Mouse (Mus musculus): Measurements from ENCODE around the gene Pdss2. TPM values are rescaled to one million over a fixed set of nuclear protein-coding genes. Genes with fewer than 3 reads are reported as not detected.

Gene Pdss2
- total RNA-seq, 2 experiments from 2014 or later: 35.0 to 35.9 TPM

DNA sequence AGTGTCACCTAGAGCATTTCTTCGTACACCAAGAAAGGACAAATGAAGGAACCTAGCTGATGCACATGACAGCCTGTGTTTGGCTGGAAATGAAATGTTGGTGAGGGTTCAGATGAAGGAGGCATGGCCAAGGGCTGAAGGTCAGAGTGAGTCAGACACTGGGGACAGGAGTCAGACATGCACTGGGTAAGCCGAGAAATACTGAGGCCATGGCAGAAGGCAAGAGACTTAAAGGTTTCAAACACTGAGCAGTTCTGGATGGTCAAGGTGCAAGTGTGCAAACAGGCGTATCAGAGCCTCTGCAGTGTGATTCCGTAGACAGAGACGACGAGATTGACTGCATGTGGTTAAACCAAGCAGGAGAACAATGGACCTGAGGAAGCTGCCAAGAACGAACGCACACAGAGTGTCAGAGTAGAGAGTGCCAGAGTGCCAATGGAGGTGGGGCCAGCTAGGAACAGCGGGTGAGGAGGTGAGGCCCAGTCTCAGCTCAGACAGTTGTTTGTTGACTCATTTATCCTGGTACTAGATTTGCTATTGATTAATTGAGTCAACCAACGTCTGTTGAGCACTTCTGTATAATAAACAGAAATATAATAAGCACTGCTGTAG, 89.6 kb downstream of the Pdss2 start:
- peak; percentile 47 to 49 for DNase-seq

DNA sequence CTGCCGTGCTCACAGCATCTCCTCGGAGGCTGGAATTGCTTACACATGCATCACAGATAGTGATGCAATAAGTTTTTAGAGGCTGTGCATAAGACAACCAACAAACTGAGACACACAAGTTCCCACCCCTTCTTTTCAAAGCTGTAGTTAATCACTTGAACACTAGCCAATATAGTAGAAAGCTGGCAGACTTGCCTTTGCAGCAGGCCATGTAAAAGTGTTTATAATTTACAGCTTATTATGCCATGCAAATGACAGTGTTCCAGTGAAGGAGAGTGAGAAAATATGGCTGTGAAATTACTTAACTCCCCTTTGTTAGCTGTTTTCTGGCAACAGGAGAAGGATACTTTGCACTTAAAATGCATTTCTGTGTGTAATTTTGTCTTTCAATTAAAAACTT, 90.9 kb downstream of the Pdss2 start:
- DNase-seq: no peak

DNA sequence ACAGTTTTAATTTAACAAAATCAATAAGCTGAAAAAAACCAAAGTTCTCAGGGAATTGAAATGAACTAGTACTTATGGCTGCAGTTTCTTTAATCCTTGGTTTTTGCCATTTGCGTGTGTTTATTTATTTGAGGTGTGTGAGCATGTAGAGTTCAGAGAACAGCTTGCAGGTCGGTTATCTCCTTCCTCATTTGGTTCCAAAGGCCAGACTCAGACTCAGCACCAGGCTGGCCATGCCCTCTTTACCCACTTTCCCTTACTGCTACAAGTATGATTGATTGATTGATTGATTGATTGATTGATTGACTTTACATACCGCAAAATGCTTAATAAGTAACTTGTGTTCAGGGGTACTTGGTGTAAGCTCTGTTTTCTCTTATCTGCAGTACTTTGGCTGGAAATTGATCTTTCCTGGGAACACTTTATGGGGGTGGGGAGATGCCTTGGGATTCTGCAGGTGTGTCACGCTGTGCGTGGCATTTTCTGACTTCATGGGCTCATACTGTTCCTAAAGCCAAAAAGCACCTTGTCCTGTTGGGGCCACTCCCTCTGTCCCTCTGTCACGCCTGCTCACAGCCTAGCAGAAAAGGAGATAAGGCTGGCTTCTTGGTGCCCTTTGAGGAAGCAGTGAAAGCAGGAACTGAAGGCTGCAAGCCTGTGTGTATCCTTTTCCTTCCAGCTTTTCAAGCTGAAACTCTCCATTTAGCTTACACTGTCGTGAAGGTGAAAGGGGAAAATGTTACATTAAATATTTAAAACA, 91.6 kb downstream of the Pdss2 start:
- no peak for DNase-seq

DNA sequence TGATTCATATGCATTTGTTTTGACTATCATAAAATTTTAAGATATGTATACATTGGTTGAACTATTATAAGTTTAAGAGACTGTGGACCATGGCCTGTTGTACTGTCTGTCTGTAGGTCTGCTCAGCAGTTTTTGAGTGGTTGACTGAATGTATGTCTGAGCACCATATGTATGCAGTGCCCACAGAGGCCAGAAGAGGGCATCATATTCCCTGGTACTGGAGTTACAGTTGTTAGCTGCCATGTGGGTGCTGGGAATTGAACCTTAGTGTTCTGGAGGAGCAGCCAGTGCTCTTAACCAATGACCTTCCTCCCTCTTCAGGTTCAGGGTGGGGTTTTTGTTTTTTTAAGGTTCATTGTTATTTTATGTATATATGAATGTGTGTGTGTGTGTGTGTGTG, 93.9 kb downstream of the Pdss2 start:
- no peak for DNase-seq

DNA sequence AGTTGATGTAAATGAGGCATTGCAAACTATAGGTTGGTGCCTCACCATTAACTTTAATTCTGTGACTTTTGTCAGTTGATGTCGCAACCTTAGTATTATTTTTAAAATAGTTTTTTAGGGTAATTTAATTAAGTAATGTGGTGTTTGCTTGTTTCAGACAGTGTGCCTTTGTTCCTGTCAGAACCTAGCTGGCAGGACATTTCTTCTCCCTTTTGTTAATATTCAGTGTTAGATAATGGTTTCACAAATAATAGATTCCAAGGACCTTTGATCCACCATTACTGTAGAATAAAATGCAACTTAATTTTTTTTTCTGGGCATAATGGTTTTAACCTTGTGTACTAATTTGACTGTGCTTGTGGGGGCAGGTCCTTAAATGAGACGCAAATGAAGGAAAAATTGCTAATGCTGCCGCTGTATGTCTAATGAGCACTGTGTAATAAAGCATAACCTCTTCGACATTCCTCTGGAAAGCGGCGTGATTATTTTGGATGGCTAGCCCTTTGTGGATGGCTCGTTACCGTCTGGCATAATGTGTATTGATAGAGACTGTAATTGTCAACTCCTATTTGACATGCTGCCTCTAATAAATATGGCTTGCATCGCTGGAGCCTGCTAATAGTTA, 96.2 kb downstream of the Pdss2 start:
- DNase-seq: no peak

DNA sequence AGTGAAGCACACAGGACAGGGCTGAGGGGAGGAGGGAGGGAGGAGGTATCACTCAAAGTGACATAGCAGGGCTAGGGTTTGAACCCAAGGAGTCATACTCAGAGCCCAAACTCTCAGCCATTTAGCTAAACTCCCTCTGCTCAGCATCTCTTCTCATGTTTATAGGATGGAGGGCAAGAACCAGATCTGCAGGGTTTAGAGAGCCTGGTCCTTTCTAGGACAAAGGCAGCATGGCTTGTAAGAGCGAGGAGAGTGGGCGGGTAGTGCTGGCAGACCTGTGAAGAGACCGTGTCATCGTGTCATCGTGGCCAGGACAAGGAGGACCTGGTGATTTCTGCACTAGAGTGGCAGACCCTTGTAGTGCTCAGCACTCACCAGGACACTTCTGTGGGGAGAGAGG, 99.7 kb downstream of the Pdss2 start:
- no peak for DNase-seq

DNA sequence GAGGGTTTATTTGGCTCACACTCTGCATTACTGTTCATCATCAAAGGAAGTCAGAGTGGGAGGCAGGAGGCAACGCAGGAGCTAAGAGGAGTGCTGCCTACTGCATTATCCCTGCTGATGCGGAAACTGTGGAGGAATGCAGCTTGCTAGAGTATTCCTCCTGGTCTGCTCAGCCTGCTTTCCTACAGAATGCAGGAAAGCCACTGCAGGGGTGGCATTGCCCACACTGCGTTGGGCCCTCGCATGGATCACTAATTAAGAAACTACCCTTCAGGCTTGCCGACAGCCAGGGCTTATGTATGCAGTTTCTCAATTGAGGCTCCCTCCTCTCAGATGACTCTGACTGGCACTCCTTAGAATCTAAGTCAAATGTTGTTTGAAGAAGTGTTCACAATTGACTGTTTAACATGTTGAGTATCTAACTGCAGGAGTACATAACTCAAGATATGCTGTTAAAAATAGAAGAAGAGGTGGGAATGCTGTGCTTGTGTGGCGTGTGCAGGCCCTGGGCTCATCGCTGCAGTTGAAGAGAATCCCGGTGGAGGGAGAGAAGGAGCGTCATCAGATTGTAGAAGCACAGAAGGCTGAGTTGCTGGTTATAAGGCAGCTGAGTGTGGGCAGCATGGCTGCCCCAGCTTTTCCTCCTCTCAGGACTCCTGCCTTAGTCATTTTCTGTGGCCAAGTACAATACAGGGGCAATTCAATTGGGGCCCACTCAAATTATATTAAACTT, 101.3 kb downstream of the Pdss2 start:
- DNase-seq: no peak

DNA sequence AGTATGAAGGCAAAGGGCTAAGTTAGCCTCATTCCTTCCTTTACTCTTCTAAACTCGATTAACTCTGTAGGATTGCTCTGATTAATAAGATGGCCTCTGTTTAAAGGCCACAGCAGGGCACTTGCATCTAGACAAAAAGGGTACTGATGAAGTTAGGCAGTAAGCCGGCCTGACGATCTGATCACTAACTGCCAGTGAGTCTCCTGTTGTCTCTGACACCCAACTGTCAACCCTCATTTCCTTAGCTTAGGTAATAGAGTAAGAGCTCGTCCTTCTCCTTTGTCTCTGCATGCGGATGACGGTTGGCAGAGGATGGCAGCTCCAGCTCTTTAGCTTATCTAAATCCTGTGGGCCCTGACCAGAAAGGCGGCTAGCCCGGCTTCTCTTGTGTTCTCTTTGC, 102.1 kb downstream of the Pdss2 start:
- no peak for DNase-seq

DNA sequence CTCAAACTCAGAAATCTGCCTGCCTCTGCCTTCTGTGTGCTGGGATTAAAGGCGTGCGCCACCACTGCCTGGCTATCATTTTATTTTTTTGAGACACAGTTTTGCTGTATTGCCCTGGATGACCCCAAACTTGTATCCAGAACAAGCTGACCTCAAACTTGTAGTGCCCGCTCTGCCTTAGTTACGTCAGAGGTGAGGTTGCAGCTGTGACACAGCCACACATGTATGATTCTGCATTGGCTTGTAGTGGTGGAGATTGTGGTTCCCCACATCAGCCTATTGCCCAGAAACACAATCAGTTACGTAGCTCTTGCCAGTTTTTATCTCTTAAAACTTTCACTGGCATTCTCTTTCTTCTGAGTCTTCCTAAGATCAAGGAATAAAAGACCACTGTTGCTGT, 108.5 kb downstream of the Pdss2 start:
- no peak for DNase-seq

DNA sequence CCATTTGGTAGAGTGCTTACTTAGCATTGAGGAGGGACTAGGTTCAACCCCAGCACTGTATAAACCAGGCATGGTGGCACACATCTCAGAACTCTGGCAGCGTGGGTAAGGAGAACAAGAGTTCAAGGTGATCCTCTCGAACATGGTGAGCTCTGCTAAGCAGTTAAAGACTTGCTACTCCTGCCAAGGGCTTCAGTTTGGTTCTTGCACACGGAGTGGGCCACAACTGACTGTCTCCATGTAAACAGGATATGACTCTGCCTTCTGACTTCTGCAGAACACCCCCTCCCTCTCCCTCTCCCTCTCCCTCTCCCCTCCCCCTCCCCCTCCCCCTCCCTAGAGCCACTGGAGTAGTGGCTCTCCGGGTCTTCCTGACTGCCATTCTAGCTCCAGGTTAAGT, 109.4 kb downstream of the Pdss2 start:
- DNase-seq: no peak

DNA sequence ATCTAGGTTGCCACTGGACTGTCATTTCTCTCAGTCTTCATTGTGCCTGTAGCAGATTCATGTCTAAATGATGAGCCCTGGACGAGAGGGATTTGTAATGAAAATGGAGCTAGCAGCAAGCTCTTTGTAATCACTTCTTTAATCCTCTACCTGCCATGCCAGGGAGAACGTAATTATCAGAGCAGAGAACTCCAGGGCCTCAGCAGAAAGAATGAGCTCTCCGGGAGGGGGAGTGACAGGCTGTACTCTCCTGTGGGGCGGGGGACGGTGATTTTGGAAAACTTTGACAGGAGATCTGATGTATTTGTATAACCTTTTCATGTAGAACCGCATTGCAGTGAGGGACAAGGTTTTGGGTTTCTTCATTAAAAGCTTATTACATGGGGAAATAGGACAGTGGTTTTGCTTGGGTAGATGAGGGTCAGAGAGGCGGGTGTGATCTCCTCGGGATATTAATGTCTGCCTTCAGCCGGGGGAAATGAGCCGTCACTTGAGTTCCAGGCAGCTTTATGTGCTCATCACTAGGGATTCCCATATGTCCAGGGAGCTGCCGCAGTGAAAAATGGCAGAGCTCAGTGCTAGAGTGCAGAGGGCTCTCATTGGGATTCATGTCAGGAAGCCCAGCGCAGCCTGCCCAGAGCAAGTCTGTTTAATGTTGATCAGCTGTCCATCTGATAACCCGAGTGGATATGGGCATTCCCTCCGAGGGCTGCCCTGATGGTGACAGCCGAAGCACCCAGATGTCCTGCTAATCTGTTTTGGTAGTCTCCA, 110.8 kb downstream of the Pdss2 start:
- no peak for DNase-seq

DNA sequence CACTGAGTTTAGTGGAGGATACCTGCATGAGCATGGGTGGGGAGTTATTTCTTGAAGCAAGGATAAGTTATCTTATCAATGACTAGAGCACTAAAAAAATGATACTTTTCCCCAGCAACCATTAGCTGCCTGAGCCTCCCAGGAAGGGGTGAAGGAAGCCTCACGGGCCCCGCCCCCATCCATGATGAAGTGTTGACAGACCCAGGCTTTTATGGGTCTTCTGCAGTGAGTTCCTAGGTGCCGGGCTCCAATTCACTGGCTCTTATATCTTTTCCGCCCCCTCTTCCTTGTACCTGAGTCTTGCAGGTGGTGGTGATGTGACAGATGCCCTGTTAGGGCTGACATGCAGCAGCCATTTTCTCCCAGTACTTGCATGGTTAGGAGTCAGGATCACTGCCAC, 114.6 kb downstream of the Pdss2 start:
- DNase-seq: no peak

DNA sequence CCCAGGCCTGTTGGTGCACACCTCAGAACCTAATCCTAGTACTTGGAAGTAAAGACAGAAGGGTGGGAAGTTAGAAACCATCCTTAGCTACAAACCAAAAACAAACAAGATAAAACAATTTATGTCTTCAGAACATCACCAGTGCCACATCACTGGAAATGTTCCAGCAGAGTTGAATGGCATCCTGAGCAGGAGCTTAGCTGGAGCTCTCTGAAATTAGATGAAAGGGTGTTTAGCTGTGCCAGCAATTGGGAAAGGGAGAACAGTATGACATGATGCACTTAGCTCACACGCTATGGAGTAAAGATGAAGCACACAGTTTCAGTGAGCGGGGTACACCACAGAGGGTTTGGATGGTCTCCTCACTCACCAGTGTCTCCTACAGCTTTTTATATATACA, 115.8 kb downstream of the Pdss2 start:
- DNase-seq: no peak

DNA sequence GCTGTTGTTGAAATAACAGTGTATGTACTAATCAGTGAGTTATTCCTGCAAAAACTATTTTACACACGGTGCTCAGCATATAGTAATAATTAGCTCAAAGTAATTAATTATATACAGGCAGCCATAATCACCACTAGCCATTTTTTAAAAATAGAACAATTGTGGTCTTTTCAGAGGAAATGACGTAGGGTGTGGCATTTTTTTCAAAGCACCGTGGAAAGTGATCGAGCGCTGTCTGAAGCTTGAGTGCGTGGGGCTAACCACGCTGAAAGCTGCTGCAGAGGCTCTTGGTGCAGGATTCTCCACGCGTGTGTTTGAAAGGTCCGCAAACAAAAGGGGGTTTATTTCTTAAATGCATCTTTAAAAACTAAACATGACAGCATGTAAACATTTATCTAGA, 118.5 kb downstream of the Pdss2 start:
- no peak for DNase-seq

DNA sequence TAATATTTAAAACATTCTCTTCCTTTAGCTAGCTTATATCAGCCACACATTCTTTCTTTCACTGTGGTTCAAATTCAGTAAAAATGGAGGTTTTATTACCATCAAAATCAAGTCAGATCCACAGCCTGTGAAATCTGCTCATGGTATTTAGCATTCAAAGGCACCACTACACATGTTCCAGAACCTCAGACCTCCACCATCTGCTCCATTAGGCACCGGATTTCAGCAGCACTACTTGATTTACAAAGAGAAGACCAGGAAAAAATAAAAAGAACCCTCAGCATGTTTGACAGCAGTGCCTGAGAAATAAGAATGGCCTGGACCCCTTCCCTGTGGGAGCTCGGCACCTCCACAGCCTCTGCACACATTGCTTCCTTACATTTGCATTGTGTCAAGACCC, 128.4 kb downstream of the Pdss2 start:
- DNase-seq: no peak

DNA sequence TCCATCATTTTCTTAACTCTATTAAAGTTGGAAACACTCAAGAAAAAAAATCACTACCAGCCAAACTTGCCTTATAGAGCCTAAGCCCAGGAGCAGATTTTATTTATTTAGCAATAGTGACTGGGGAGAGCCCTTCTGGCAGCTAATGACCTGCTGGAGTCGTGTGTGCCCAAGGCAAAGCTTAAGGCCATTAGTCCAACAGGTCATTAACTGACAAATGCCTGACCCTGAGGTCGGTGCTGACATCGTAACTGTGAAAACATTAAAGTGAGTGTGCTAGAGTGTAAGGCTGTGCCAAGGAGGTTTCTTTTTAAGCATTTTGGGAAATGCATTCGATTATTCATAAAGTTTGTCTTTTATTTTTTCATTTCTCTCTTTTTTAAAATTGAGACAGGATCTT, 136.6 kb downstream of the Pdss2 start:
- DNase-seq: no peak

DNA sequence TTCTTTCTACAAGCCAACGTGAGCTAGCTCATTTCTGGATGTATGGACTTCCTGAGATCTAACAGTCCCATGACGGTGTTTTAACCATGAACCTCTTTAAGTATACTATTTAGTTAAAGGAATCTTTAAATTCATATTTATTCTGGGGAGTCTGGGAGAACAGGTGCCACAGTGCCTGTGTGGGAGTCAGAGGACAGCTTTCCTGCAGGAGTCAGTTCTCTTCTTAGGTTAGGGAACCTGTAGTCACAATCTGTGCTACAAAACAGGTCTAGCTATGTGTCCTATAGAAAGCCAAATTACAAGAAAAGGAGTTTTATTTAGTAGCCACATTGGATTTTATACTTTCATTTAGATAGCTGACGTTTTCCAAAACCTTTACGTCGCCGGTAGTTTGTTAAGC, 141.7 kb downstream of the Pdss2 start:
- no peak for DNase-seq

DNA sequence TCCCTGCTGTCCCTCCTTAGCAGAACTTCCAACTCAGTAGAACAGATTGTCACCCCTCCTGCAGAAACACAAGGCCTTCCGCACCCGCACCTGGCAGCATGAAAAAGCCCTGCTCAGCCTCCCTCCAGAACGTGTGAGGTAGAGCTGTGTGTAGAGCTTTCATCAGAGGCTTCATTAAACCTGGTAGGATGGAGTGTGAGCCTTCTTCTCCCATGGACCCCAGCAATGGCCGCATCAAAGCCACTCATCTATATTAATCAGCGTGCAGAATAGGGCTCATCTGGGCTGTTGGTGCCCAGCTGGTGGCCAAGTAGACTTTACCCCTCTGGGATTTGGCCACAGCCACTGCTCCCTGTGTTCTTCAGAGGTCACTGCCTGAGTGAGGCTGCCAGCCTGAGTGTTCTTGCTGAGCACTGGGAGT, 142.2 kb downstream of the Pdss2 start:
- DNase-seq: no peak

DNA sequence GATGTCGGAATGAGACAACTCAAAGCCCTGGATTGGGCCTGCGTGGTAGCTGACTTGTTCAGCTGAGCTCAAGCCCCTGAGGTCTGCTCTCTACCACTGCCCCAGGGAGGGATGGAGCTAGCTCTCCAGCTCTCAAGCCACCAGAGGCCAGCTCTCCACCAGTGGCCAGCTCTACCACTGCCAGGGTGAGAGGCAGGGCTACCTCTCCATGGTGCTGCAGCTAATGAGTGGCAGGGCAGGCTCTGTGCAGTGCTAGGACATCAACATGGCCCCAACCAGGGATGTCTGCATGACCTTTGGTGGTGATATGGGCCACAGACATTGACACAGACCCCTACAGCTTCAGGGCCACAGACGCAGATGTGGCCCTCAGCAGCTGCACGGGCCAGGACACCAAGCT, 144.6 kb downstream of the Pdss2 start:
- no peak for DNase-seq

DNA sequence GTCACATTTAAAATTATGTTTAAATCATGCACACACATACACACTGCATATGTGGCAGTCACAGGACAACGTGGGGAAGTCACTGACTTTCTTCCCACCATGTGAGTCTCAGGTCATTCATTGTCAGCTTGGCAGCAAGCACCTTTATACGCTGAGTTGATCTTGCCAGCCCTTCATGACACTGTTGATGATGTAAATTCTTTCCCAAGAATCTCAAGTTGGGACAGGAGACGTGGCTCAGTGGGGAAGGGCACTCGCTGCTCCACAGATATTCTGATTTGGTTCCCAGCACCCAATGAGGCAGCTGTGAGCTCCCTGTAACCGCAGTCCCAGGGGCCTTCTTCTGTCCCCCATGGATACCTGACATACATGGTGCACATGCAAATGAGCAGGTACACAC, 147.3 kb downstream of the Pdss2 start:
- DNase-seq: no peak

DNA sequence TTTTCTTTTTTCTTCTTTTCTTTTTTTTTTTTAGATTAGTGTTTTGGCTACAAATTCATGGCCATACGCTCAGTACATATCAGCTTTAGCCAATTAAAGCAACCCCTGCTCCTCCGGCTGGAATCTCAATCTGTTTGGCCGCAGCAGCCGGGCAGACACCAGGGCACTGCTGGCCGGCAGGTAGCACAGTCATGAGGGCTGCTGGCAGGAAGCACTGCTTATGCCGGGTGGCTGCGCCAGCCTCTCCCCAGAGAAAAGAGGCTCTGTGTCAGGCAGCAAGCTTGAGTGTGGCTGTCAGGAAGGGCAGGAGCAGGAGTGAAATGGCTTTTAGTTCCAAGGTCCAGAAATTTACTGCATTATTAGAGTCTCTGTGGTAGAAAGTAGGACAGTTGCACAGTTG, 151.0 kb downstream of the Pdss2 start:
- DNase-seq: peak; percentile 68 to 80

DNA sequence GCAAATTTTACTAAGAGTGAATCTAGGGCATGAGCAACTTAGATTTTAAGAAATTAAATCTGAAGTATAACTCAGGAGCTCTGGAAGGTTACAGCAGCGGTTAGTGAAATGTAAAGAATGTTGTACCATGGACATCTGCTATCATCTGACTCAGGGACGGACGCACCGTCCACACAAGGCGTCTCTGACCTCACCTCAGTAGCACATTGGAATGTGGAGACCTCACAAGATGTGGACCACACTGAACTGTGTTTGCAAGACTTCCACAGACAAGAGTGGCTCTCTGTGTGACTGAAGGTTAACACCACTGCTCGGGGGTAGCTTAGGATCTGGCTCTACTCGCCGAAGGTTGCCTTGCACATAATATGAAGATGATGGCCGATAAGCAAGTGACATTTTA, 151.7 kb downstream of the Pdss2 start:
- DNase-seq: no peak
